Mouse (Mus musculus) testis, adult 2 months (tissue): Measurements from ENCODE around the gene Creb5. TPM values are rescaled to one million over a fixed set of nuclear protein-coding genes. Genes with fewer than 3 reads are reported as not detected.

ENCODE experiments used
- H3K27ac ChIP-seq: fragments of 200-500 bp; 2 replicates; pipeline ENCODE4 v1.5.1; 2012; ENCODE audit warnings: low read depth, low read length; ENCODE audit not compliant: control insufficient read depth, insufficient read depth
- H3K27me3 ChIP-seq: fragments of 200-500 bp; 2 replicates; pipeline ENCODE4 v1.6.1; 2012; ENCODE audit warnings: mild to moderate bottlenecking, low read length, moderate library complexity; ENCODE audit not compliant: control insufficient read depth, insufficient read depth
- H3K36me3 ChIP-seq: fragments of 200-500 bp; 2 replicates; pipeline ENCODE4 v1.6.1; 2012; ENCODE audit warnings: mild to moderate bottlenecking, low read length; ENCODE audit not compliant: control insufficient read depth, insufficient read depth
- H3K4me1 ChIP-seq: fragments of 200-500 bp; 2 replicates; pipeline ENCODE4 v1.6.1; 2012; ENCODE audit warnings: low read length; ENCODE audit not compliant: control insufficient read depth, insufficient read depth
- H3K4me3 ChIP-seq: fragments of 200-500 bp; 2 replicates; pipeline ENCODE4 v1.5.1; 2012; ENCODE audit warnings: low read depth, mild to moderate bottlenecking, low read length, moderate library complexity, mixed read lengths; ENCODE audit not compliant: control insufficient read depth
- CTCF ChIP-seq: fragments of 200-500 bp; IDR thresholded peaks from 2 replicates; pipeline ENCODE4 v1.5.1; 2012; ENCODE audit warnings: low read depth, mild to moderate bottlenecking, inconsistent platforms, low read length, moderate library complexity; ENCODE audit not compliant: control insufficient read depth, insufficient read depth, insufficient replicate concordance
- POLR2A ChIP-seq: fragments of 200-500 bp; IDR thresholded peaks from 2 replicates; pipeline ENCODE4 v1.6.1; 2012; ENCODE audit warnings: low read depth, mild to moderate bottlenecking, inconsistent platforms, low read length, moderate library complexity; ENCODE audit not compliant: control insufficient read depth
- polyA plus RNA-seq: library from polyadenylated mRNA; depleted of rRNA; stranded (reverse); fragments of >200 nt; gene quantifications from 2 replicates; pipeline ENCODE4 v1.2.3, GENCODE M21; 2012

Creb5 gene
- polyA plus RNA-seq, 1 experiment: 0.26 TPM

DNA sequence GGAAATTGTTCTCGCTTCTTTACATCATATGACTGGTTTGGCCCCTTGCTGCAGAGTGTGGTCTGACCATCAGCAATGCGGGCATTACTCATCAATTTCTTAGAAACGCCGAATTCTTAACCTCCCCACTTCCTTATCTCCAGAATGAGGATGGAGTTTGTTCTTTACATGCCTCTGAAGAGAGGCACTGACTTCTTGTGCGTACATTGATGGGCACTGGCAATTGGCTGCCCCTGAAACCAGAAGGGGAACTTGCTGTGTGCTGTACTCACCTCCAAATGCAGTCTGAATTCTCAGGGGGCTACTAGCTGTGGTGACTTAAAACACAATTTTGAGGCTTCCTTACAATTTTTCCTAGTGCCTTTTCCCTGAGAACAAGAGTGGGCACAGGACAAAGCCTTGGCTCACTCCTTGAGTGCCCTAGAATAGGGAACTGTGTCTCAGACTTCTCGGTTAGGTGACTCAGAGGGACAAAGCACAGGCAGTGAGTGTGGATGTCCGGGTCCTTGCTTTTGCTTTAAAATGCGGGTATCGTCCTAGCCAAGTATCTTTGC is 161.3 kb downstream of the Creb5 start:
- Histone ChIP-seq H3K4me3 (no peak overlapping the region), H3K27me3 (no peaks in the 10 kb centered on the region), H3K4me1 (no peaks in the 10 kb centered on the region; the same call in 1 of the 2 replicates), H3K36me3 (no peaks in the 10 kb centered on the region), H3K27ac (no peak overlapping the region)
- TF ChIP-seq CTCF (no peak), POLR2A (no peak)

DNA sequence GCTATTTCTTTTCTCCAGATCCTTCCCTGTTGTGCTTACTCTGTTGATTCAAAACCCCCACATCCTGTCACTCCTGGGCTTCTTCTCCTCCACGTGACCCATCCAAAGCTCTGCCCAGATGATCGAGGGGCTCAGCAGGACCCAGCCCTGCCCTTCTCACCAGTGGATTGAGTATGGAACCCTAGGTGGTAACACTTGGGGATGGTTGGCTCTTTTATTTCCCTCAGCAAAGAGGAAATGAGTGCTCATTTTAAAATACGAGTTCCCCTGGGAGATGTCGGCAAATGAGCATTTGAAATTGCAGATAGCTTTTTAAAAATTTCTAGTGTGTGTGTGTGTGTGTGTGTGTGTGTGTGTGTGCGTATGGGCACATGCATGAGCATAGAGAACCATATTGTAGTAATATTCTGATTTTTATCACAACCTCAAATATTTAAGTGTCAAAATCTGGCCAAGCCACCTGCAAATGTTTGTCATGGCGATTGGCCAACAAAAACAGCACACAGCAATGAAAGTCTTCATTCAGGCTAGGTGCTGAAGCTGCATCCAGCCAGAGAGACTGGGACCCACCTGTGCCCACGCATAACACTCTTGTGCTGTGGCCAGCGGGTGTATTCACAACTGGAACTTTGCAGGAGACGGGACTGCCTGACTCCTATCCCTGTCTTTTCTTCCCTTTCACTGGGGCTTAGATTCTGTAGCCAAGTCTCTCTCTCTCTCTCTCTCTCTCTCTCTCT is 162.5 kb downstream of the Creb5 start:
- TF ChIP-seq CTCF (no peak), POLR2A (no peak)
- Histone ChIP-seq H3K27me3 (no peaks in the 10 kb centered on the region), H3K36me3 (no peaks in the 10 kb centered on the region), H3K4me3 (no peak overlapping the region), H3K4me1 (no peaks in the 10 kb centered on the region; the same call in 1 of the 2 replicates), H3K27ac (no peak overlapping the region)

GRCm38 (mm10) chr6:53450494-53450893 is 163.4 kb downstream of the Creb5 start:
- no peaks in the 10 kb centered on the region for H3K27me3 ChIP-seq
- TF ChIP-seq POLR2A: no peak
- no peak for TF ChIP-seq CTCF

DNA sequence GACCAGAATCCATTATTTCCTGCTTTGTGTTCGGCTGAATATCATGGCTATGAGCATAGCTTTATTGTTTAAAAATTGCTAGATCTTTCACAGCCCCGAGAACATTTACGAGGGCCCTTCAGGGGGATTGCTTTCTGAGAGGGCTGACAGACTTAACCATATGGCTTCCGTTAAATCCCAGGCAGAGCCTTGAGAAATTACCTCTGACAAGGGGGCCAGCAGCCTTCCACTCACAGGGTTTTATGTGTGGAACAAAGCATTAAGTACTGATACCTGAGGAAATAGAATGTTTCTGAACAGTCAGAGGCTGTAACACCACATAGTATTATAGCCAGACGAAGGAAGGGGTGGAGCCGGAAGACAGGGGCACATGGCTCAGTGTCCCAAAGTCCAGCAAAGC is 165.2 kb downstream of the Creb5 start:
- no peak overlapping the region for H3K4me3 ChIP-seq
- H3K27me3 ChIP-seq: no peaks in the 10 kb centered on the region
- H3K27ac ChIP-seq: no peak overlapping the region
- TF ChIP-seq CTCF (no peak), POLR2A (no peak)
- H3K36me3 ChIP-seq: no peaks in the 10 kb centered on the region
- H3K4me1 ChIP-seq: no peaks in the 10 kb centered on the region; the same call in 1 of the 2 replicates

More at GRCm38 (mm10) chr6:53450494-53450893, 163.4 kb downstream of the Creb5 start:
- H3K4me1 ChIP-seq: no peaks in the 10 kb centered on the region; the same call in 1 of the 2 replicates
- no peaks in the 10 kb centered on the region for H3K36me3 ChIP-seq
- H3K4me3 ChIP-seq: no peak overlapping the region
- H3K27ac ChIP-seq: no peak overlapping the region

- TF ChIP-seq CTCF (no peak), POLR2A (no peak)
- Histone ChIP-seq H3K36me3 (no peaks in the 10 kb centered on the region), H3K27me3 (no peaks in the 10 kb centered on the region), H3K27ac (no peak overlapping the region), H3K4me1 (no peaks in the 10 kb centered on the region), H3K4me3 (no peak overlapping the region)
Observed at GRCm38 (mm10) chr6:53455442-53455841, 168.4 kb downstream of the Creb5 start.

- no peak overlapping the region for H3K27ac ChIP-seq
- no peaks in the 10 kb centered on the region for H3K36me3 ChIP-seq
- no peaks in the 10 kb centered on the region for H3K27me3 ChIP-seq
- no peak overlapping the region for H3K4me3 ChIP-seq
- TF ChIP-seq CTCF: no peak
- TF ChIP-seq POLR2A: no peak
- H3K4me1 ChIP-seq: no peaks in the 10 kb centered on the region
Observed at GRCm38 (mm10) chr6:53456111-53456510, 169.0 kb downstream of the Creb5 start.

GRCm38 (mm10) chr6:53459995-53460747 is 173.1 kb downstream of the Creb5 start:
- no peaks in the 10 kb centered on the region for H3K4me1 ChIP-seq
- TF ChIP-seq CTCF: no peak
- no peak for TF ChIP-seq POLR2A

GRCm38 (mm10) chr6:53461056-53461455 is 174.0 kb downstream of the Creb5 start:
- H3K4me3 ChIP-seq: no peak overlapping the region
- TF ChIP-seq POLR2A: no peak
- no peak for TF ChIP-seq CTCF

More at GRCm38 (mm10) chr6:53459995-53460747, 173.1 kb downstream of the Creb5 start:
- H3K27ac ChIP-seq: no peak overlapping the region
- no peaks in the 10 kb centered on the region for H3K36me3 ChIP-seq
- H3K4me3 ChIP-seq: no peak overlapping the region
- H3K27me3 ChIP-seq: no peaks in the 10 kb centered on the region

More at GRCm38 (mm10) chr6:53461056-53461455, 174.0 kb downstream of the Creb5 start:
- H3K27ac ChIP-seq: no peak overlapping the region
- H3K4me1 ChIP-seq: no peaks in the 10 kb centered on the region
- H3K27me3 ChIP-seq: no peaks in the 10 kb centered on the region
- no peaks in the 10 kb centered on the region for H3K36me3 ChIP-seq
